Mouse (Mus musculus) gastrocnemius, postnatal 10 days (tissue): ENCODE data around the gene Itgb2l. TPM values are rescaled to one million over a fixed set of nuclear protein-coding genes. Genes with fewer than 3 reads are reported as not detected.

Experiments used
- DNase-seq: peaks from one replicate; pipeline ENCODE4 v3.0.0; 2021; ENCODE audit warnings: mixed read lengths
- total RNA-seq, 2 experiments: library from RNA; stranded (reverse); gene quantifications; 2 replicates each; pipeline ENCODE4 v1.2.3; 2021

The Itgb2l gene
- total RNA-seq, 2 experiments from 2014 or later, result 0.75 TPM; not detected in 1

DNA sequence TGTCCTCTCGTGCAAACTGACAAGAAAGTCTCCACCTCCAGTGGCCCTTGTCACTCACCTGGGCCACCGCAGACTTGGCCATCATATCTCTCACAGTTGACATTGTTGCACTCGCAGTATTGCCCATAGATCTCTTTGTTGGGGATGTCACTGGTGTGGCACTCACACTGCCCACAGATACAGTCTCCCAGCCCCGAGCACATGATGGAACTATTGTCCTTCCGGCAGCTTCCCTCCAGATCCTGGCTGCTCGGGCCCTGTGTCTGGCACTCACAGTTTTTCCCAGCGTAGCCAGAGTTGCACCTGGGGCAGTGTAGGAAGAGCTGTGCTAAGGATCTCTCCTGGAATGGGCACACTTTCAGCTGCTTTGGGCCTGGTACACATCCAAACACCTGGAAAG lies 16.7 kb downstream of the Itgb2l start:
- no peak for DNase-seq

DNA sequence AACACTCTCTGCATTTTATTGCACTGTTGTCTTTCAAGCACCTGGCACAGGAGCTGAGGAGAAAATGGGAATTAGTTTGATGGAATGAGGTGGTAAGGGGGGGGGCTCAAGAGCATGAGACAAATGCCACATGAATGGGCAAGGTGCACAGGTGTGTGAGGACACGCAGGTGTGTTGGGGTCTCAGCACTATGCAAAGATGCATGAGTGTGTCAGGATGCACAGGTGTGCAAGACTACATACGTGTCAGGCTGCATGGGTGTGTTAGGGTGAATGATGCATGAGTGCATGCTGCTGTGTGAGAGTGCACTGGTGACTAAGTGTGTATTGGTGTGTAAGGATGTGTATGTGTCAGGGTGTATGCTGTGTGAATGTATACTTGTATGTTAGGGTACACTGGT lies 18.4 kb downstream of the Itgb2l start:
- no peak for DNase-seq

DNA sequence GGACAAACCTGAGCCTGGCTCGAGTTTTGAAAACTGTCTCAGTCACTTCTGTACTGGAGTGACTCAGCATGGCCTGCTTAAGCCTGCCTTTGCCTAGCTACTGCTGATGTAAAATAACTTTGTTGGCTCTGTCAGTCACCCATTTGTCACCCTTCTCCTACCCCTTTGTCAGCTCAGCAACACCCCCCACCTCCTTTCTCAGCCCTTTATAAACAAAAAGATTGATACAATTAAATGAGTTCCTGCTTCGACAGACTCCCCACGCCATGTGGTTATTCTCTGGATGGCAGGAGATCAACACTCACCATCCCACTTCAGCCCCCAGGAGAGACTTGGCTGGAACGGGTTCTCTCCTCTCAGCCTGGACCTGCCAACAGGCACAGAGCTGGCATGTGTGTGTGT lies 35.4 kb downstream of the Itgb2l start:
- DNase-seq, result no peak

DNA sequence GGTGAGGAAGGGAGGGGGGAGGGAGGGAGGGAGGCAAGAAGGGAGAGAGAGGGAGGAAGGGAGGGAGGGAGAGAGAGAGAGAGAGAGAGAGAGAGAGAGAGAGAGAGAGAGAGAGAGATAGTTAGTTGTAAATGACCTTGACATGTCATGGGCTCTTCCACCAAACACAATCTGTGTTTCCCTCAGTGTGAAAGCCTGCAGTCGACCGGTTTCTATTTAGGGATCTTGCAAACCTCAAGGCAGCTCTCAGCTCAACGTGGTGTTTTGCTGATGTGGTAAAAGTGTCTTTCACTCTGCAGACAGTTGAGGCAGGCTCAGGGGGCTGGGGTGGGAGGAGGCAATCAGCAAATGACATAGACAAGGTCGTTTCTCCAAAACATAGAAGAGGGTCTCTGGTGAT lies 37.1 kb downstream of the Itgb2l start:
- DNase-seq, result no peak

DNA sequence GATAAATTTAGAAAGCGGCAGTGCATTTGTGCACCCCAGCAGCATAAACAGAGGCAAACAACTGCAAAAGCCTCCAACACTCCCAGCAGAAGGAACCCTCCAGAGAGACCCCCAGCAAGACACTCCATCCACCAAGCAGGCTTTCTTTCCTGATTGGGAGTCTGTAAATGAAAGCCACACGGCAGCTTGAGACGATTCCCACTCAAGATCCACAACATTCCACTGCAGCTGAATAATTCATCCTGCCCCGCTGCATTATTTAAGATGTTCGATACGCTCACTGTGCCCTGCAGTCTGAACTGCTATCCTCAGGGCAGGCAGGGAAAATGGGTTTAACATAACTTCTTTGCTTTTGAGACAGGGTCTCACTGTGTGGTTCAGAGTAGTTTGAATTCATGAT lies 41.1 kb downstream of the Itgb2l start:
- no peak for DNase-seq

DNA sequence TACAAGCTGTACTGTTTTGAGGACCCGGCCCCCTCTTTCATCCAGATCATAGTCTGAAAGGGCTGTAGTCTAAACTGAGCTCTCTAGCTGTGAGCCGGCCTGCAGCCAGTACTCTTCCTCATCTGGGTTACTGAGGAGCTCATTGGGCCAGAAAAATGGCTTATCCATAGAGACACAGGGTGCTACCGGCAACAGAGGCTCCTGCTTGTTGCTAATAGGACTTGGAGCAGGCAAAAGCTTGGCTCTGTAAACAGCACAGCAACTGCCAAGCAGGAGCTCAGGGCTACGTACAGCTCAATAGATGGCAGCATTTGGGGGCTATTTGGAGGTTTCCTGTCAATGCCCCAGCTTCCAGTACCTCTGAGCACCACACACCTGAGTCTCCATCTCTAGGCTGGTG lies 43.4 kb downstream of the Itgb2l start:
- no peak for DNase-seq

DNA sequence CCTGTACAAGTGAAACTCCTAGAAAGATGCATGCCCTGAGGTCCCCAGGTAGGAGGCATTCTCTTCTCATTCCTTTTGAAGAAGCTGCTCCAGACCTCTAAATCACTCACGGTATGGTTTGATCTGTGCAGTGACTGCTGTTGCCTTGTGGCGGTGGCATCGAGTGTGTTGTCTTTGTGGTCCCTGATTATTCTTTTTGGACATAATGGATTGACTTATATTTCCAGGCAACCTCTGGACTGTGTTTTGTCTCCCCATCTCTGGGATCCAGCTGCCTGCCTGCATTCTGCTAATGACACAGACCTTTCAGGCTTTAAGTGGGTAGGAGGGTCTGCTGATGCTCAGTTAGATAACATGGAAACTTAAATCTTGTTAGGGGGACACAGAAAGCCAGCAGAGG lies 44.6 kb downstream of the Itgb2l start:
- DNase-seq, result no peak

DNA sequence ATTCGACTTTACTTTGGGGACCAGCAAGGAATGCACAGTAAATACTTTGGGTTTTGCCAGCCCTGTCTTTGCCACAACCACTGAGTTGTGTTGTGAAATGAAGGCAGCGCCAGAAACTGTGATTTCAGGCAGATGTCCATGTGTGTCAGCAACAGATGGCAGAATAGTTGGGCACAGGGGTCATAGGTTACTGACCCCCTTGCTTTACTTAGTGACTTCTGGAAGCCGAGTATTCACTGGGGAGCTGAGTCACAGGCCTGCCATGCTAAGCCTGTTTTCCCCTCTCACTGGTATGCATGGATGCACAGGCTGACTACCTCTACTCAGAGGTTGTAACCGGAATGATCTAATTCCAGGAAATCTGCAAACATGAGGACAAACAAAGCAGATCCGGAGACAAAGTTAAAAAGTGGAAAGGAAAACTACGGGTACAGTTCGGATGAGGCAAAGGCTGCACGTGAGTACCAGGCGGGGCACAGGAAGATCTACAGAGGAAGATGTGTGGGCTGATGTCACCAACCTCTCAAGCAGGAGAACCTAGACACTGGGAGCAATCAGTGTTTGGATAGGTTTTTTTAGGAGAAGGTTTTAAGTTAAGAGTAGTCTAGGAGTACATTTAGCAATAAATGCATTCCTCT lies 47.3 kb downstream of the Itgb2l start:
- DNase-seq, result no peak

DNA sequence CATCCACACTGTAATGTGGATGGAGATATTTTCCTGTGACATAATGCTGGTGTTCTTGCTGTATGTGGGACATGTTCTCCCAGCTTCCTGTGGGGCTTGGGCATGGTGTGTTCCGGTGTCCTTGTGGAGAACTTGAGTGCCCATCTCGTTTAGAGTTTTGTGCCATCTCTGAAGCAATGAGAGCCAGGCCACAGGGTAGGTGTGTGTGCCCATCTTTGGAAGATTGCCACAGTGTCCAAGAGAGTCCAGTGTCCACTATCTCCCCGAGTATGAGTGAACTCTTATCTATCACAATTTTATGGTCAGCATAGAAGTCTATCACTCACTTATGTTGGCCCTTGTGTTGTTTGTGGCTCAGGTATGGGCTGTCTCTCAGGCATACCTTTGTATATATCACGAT lies 47.9 kb downstream of the Itgb2l start:
- no peak for DNase-seq

DNA sequence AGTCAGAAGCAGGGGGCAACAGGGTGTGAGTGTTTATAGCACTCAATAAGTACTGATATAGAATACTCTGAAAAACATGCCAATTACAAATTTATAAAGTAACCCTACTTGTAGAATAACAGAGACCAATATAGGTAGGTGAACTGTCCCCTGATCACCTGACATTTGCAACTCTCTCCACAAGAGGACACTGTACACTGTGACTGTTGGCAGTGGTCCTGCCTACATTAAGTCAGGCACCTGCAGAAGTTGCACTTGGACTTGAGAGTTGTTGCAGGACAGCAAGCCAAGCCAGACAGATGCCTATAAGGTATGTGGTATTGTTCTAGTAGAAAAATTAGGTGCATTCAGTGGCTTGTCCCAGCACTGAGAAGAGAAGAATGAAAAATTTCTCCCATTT lies 52.3 kb downstream of the Itgb2l start:
- no peak for DNase-seq

DNA sequence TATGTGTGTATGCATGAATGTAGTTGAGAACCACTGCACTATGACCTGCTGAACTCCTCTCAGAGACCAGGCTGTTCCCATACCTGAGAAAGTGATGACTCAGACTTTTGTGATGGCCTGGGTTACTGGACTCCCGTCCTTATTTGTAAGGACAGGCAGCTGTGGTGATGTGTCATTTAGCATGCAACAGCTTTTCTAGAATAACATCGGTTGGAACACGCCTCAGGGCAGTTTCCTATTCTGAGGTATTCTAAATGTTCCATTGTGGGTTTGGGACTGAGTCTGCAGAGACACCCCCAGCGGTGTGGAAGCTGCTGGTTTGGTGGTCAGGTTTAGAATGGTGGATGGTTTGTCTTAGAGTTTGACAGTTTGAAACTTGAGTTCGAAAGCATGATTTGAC lies 54.9 kb downstream of the Itgb2l start:
- DNase-seq, result no peak

DNA sequence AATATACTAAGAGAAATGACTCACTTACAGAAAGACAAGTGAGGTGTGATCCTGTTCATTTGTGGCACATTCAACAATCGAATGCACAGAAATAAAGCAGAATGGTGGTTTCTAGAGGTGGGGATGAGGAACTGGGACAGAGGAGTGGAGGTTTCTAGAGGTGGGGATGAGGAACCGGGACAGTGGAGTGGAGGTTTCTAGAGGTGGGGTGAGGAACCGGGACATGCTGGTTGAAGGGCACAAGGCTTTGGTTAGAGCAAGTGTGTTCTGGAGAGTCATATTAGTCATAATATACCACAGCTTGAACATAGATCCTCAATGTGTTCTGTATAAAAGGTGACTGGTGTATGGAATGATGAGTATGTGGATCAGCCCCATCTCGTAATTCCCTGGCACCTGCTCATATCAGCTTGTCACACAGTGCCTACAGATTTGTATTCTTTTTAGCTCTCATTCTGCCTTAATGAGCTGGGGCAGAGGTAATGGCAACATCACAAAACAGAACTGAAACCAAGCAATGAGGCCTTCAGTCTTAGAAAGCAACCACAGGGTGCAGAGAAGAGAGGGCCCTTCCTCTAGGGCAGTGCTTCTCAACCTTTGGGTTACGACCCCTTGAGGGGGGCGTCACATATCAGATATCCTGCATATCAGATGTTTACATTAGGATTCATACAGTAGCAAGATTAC lies 55.6 kb downstream of the Itgb2l start:
- no peak for DNase-seq

DNA sequence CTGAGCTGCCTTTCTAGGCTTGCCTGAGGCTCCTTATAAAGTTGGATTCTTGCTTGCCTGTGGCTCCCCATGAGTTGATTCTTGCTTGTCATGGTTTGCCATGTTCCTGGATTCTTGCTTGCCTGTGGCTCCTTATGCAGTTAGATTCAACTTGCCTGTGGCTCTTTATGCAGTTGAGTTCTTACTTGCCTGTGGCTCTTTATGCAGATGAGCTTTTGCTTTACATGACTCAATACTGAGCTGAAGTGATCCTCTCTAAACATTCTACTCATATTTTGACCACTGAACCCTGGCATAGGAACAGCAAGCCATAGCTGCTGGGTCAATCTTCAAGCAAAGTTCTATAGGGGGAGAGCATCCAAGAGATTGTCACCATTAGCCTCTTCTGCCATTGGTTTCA lies 58.7 kb downstream of the Itgb2l start:
- DNase-seq, result no peak

DNA sequence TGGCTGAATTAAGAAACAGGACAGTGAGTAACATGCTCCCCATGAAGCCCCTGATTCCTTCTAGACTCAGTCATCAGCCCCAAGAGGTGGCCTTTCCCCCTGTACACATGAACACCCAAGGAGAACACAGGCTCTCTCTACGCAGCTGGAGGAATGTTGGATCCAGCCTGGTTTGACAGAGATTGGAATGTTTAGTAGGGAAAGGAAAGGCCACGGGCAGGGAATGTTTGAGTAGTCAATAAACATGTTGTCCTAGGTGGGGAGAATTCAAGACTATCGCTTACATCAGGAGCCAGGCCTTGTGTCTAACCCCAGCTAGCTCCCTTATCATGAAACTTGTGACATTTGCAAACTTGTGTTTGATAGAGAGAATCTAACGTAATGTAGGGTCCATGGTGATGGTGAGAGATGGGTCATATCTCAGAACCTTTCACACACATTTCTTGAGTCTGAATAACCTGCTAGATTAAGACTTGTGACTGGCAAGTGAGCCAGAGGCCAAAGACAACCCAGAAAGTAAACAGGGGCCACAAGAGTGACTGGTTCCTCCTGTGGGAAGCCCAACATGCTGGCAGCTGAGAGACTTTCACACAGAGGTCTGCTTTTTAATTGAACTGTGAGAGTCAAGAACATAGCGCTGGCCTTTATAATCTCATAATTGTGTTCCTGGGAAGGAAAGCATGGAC lies 60.8 kb downstream of the Itgb2l start:
- DNase-seq, result no peak

DNA sequence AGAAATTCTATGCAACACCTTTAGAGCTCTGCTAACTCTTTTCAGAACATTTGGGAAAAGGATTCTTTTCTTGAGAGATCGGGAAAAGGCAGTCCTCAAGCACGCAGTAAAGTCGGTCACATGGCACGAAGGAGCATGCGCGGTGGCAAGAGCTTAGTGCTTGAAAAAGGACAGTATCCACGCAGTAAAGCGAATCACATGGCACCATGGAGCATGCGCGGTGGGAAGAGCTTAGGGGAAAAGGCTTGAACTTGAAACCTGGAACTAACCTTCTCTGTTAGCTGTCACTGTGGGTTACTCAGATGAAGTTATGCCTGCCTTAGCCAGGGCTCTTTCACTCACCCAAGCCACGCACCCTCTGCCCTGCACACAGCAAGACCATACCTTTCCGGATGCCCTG lies 62.0 kb downstream of the Itgb2l start:
- no peak for DNase-seq

DNA sequence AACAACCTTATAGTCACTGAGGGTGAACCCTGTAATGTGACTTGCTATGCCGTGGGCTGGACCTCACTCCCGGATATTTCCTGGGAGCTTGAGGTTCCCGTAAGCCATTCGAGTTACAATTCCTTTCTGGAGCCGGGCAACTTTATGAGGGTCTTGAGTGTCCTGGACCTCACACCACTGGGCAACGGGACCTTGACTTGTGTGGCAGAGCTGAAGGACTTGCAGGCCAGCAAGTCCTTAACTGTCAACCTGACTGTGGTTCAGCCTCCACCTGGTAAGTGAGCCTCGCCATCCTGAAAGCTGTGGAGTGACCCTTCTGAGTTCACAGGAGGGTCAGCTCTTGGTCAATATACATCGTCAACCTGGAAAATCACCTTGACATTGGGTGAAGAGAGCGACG lies 65.3 kb downstream of the Itgb2l start:
- no peak for DNase-seq

DNA sequence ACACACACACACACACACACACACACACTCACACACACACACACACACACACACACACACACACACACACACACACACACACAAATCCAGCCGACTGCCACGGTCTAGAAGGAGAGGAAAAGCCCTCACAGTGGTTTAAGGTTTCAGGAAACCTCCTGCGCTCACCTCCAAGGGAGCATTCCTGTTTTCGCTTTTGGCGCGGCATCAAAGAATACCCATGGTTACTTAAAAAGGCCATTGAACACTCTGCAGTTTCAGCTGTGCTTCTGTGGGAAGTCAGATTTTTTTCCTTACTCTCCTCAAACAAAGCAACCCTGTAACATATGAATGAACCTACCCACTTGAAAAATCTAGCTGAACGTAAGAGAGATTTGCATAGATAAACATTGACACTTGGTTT lies 67.1 kb downstream of the Itgb2l start:
- DNase-seq, result no peak

DNA sequence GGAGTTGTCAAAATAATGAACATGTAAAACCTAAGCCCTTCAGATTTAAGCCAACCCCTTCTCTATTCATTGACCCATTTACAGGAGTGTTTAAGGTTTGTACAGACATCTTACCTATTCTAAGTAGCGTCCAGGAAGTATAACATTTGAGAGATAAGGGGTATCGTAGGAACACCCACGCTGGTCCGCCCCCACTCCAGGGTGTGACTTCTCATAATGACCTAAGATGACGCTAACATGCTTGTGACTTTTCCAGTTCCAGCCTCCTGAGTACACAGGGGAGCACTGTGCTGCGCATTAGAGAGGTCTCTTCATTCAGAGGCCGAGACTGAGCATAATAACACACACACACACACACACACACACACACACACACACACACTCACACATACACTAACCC lies 67.9 kb downstream of the Itgb2l start:
- DNase-seq, result no peak

DNA sequence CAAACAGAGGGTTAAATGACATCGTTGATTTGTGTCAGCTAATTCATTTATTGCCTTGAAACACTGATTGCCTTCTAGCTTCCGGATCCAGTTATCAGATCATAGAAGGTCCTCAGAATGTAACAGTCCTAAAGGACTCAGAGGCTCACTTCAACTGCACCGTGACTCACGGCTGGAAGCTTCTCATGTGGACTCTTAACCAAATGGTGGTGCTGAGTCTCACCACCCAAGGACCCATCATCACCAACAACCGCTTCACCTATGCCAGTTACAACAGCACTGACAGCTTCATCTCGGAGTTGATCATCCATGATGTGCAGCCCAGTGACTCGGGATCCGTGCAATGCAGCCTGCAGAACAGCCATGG lies 70.7 kb downstream of the Itgb2l start:
- DNase-seq, result no peak

Other genes with a start within 250 kb of the Itgb2l start
- gene Sh3bgr, start 243.2 kb downstream of the Itgb2l start, total RNA-seq, result 100 to 1,000 TPM; 810 to 907 TPM
- gene B3galt5, start 207.8 kb downstream of the Itgb2l start, total RNA-seq, result under 1 TPM; 0.16 to 0.26 TPM
- gene Pcp4, start 24.0 kb upstream of the Itgb2l start, total RNA-seq, result 1 to 10 TPM in 1 of 2 experiments, not detected in 1; 2.4 TPM